Mouse (Mus musculus) liver, embryonic 16.5 days (tissue): ENCODE data around the gene Gucy2c. TPM values are rescaled to one million over a fixed set of nuclear protein-coding genes. Genes with fewer than 3 reads are reported as not detected.

Experiments used
- ATAC-seq: fragments of 200-750 bp; cut with Nextera tagmentation; 2 replicates; pipeline ENCODE4 v1.8.0; 2017; ENCODE audit warnings: low read depth, mild to moderate bottlenecking, moderate number of reproducible peaks, moderate library complexity
- H3K27ac ChIP-seq: fragments of 300-500 bp; sonication (generic); 2 replicates; pipeline ENCODE4 v1.5.1; 2014; ENCODE audit warnings: mild to moderate bottlenecking, low read length
- H3K27me3 ChIP-seq: fragments of 300-500 bp; sonication (generic); 2 replicates; pipeline ENCODE4 v1.6.1; 2014; ENCODE audit warnings: low read depth, low read length, mixed read lengths; ENCODE audit not compliant: control insufficient read depth, insufficient read depth
- H3K36me3 ChIP-seq: fragments of 300-500 bp; sonication (generic); 2 replicates; pipeline ENCODE4 v1.6.1; 2014; ENCODE audit warnings: mild to moderate bottlenecking; ENCODE audit not compliant: control insufficient read depth, insufficient read depth
- H3K4me1 ChIP-seq: fragments of 300-500 bp; sonication (generic); 2 replicates; pipeline ENCODE4 v1.6.1; 2014; ENCODE audit warnings: low read depth, low read length, mixed read lengths; ENCODE audit not compliant: control insufficient read depth
- H3K4me2 ChIP-seq: fragments of 300-500 bp; sonication (generic); 2 replicates; pipeline ENCODE4 v1.6.1; 2014; ENCODE audit warnings: low read depth, low read length, mixed read lengths
- H3K4me3 ChIP-seq: fragments of 300-500 bp; sonication (generic); 2 replicates; pipeline ENCODE4 v1.5.1; 2014; ENCODE audit warnings: low read depth, mild to moderate bottlenecking, low read length
- H3K9ac ChIP-seq: fragments of 300-500 bp; sonication (generic); 2 replicates; pipeline ENCODE4 v1.6.1; 2014; ENCODE audit warnings: low read depth, low read length
- H3K9me3 ChIP-seq: fragments of 300-500 bp; sonication (generic); replicated peaks from 2 replicates; pipeline ENCODE4 v1.6.1; 2016; ENCODE audit warnings: low read length; ENCODE audit not compliant: control insufficient read depth
- WGBS: fragments of 180-500 bp; shearing (Covaris S2); extraction: QIAGEN DNeasy Blood & Tissue Kit; methylation state at CpG from one replicate; pipeline ENCODE4 v1.1.7; 2014; ENCODE audit not compliant: insufficient replicate concordance; 5-methylcytosine and 5-hydroxymethylcytosine counted together
- polyA plus RNA-seq: library from polyadenylated mRNA; unstranded; fragments of >200 nt; fragmentation: Nextera tagmentation; extraction: Ambion mirVana; gene quantifications from 2 replicates; pipeline ENCODE4 v1.2.1, GENCODE M21; 2015

The Gucy2c gene
- polyA plus RNA-seq, 1 experiment from 2014 or later = 0.60 TPM

DNA sequence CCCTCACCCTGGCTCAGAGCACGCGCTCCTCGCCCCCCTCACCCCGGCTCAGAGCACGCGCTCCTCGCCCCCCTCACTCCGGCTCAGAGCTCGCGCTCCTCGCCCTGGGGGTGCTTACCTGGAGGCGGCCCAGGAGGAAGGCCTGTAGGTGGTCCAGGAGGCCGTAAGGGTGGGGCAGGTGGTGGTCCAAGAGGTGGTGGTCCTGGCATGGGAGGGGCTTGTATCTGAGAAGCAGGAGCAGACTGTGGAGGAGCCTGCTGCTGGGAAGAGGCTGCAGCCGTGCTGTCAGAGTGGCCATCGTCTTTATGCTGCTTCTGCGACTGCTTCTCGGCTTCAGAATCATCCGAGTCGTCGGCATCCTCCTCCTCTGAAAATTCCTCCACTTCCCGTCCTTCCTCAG, 35.3 kb upstream of the Gucy2c start:
- H3K9ac ChIP-seq = no peak overlapping the region
- H3K27ac ChIP-seq = no peak overlapping the region
- no peak overlapping the region for H3K4me3 ChIP-seq
- H3K4me1 ChIP-seq = no peaks in the 10 kb centered on the region
- H3K27me3 ChIP-seq = no peaks in the 10 kb centered on the region
- no peaks in the 10 kb centered on the region for H3K9me3 ChIP-seq
- 92% methylated on average over 21 of the region's 21 CpGs for WGBS
- no peak for ATAC-seq
- peaks cover 89% of the 10 kb centered on the region for H3K36me3 ChIP-seq
- H3K4me2 ChIP-seq = no peak overlapping the region

DNA sequence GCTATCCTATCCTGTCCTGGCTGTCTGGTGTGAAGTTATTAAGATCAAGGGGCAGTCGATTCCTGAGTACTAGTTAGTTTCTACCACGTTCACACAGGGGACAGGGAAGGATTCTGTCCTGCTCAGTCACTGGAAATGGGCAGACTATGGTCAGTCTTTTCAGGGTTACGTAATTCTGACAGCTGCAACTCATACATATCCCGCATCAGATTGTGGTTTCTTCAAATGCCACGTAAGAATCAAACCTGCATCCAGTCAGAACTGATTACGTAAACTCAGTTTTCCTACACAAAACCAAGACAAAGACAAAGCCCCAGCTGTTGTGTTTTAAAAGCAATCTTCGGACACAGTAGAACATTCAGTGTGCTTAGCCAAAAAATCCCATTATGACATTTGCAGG, 33.8 kb upstream of the Gucy2c start:
- Histone ChIP-seq H3K9ac (no peak overlapping the region), H3K27ac (no peak overlapping the region), H3K9me3 (no peaks in the 10 kb centered on the region), H3K36me3 (peaks cover 79% of the 10 kb centered on the region), H3K4me3 (no peak overlapping the region), H3K4me1 (peaks cover 4% of the 10 kb centered on the region), H3K4me2 (no peak overlapping the region), H3K27me3 (no peaks in the 10 kb centered on the region)
- WGBS = 85% methylated on average over 7 of the region's 7 CpGs
- no peak for ATAC-seq

DNA sequence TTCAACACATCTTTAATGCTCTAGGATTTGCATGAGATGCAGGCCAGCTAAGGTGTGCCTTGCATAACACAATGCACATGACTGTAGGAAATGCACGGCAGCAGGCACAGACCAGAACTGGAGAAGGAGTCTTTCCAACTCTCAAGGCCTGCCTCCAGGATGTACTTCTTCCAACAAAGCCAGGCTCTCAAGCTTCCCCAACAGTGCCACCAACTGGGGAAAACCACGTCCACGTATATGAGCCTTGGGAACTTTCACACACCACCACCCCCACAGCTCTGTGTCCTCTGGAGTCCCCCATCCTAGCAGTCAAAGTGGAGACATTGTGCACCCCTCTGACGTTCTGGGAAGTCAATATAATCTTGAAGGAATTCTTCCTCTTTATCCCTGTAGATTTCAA, 31.6 kb upstream of the Gucy2c start:
- no peak overlapping the region for H3K4me3 ChIP-seq
- no peak for ATAC-seq
- WGBS = 42% methylated on average over 4 of the region's 4 CpGs
- peaks cover 57% of the 10 kb centered on the region for H3K36me3 ChIP-seq
- no peak overlapping the region for H3K27ac ChIP-seq
- no peak overlapping the region for H3K4me2 ChIP-seq
- no peaks in the 10 kb centered on the region for H3K27me3 ChIP-seq
- no peak overlapping the region for H3K9ac ChIP-seq
- H3K9me3 ChIP-seq = no peaks in the 10 kb centered on the region
- H3K4me1 ChIP-seq = peaks cover 16% of the 10 kb centered on the region

DNA sequence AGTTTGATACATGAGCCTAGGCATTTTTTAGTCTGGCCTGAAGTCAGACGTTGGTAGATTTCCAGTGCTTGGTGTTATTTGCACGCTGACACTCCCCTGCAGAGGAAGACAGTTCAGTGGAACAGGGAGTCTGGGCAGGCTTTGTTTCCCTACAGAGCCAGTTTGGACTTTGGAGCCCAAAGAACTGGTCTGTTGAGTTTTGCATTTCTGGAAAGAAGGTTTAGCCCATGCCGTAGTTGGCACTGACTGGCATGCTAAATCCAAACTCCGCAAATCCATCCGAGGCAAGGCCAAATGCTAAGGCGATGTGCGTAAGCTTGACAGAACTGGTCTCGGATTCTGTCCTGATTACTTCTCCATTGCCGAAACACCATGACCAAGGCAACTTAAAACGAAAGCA, 29.6 kb upstream of the Gucy2c start:
- no peak overlapping the region for H3K9ac ChIP-seq
- H3K4me1 ChIP-seq = peaks cover 31% of the 10 kb centered on the region
- no peaks in the 10 kb centered on the region for H3K27me3 ChIP-seq
- ATAC-seq = no peak
- no peak overlapping the region for H3K27ac ChIP-seq
- 82% methylated on average over 10 of the region's 10 CpGs for WGBS
- H3K9me3 ChIP-seq = no peaks in the 10 kb centered on the region
- H3K4me3 ChIP-seq = no peak overlapping the region
- no peak overlapping the region for H3K4me2 ChIP-seq
- H3K36me3 ChIP-seq = peaks cover 40% of the 10 kb centered on the region

DNA sequence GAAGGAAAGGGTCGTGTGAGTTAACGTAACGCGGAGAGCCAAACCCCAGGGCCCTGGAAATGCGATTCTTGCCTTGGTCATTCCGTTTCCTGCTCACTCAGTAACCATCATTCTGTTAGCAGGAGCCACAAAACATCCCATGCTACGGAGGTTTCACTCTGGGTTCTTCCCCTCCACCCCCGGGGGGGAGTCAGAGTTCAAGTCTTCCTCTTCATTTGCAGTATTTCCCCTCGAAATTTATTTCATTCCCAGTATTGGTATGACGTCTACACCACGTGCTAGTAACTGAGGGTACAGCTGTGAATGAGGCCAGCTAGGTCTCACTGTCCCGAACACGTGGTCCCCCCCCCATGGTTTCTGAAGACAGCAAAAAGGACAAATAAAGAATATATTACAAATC, 28.1 kb upstream of the Gucy2c start:
- WGBS = 29% methylated on average over 13 of the region's 13 CpGs
- Histone ChIP-seq H3K27me3 (no peaks in the 10 kb centered on the region), H3K4me1 (peaks cover 40% of the 10 kb centered on the region), H3K9me3 (no peaks in the 10 kb centered on the region), H3K4me3 (peak overlapping the region; percentile 91), H3K4me2 (peak overlapping the region; percentile 86), H3K9ac (peak overlapping the region; percentile 92), H3K27ac (peak overlapping the region; percentile 89; the same call in 1 of the 2 replicates), H3K36me3 (peaks cover 28% of the 10 kb centered on the region)
- ATAC-seq = no peak

DNA sequence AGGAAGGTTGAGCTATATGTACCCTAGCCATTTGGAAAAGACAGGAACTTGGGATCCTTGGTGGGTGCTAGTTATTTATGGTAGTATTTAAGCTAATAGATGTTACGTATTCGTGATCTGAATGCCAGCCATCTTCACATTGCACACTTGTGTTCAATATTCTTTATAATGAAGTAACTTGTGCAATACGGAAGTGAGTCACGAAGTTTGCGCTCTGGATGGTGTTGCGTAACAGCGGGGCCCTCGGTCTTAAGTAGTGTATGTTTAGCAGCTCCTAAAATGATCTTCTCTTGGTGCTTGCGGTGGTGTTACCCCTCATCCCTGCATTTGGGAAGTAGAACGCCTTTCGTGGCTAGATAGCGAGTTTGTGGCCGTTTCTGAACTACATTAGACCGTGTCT, 27.5 kb upstream of the Gucy2c start:
- 1% methylated on average over 14 of the region's 14 CpGs for WGBS

DNA sequence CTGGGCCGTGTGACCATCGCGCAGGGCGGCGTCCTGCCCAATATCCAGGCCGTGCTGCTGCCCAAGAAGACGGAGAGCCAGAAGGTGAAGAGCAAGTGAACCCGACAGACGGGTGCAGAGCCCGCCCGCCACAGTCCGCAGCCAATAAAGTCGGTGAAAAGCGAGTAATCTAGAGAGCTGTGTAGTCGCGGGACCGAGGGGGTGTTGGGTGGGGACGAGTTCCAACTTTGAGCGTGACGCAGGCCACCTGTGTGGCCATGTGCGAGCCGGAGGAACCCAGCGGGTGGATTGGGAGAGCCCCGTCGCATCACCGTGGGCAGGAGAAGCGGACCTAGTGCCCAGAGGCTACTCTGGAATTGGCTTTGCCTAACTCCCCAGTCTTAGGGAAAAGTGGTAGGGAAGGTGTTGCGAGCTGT, 27.1 kb upstream of the Gucy2c start:
- Histone ChIP-seq H3K27ac (peak overlapping the region; percentile 89), H3K4me2 (peak overlapping the region; percentile 86), H3K9ac (peak overlapping the region; percentile 92), H3K9me3 (no peaks in the 10 kb centered on the region), H3K4me1 (peaks cover 42% of the 10 kb centered on the region), H3K36me3 (peaks cover 18% of the 10 kb centered on the region), H3K27me3 (no peaks in the 10 kb centered on the region), H3K4me3 (peak overlapping the region; percentile 91)
- 0% methylated on average over 27 of the region's 28 CpGs for WGBS
- peak; percentile 12 for ATAC-seq

More for the DNA sequence above, 27.5 kb upstream of the Gucy2c start:
- no peak for ATAC-seq
- peak overlapping the region; percentile 86 for H3K4me2 ChIP-seq
- H3K4me1 ChIP-seq = peaks cover 42% of the 10 kb centered on the region
- no peaks in the 10 kb centered on the region for H3K9me3 ChIP-seq
- no peaks in the 10 kb centered on the region for H3K27me3 ChIP-seq
- H3K36me3 ChIP-seq = peaks cover 22% of the 10 kb centered on the region
- peak overlapping the region; percentile 92 for H3K9ac ChIP-seq
- H3K27ac ChIP-seq = peak overlapping the region; percentile 89
- H3K4me3 ChIP-seq = peak overlapping the region; percentile 91

DNA sequence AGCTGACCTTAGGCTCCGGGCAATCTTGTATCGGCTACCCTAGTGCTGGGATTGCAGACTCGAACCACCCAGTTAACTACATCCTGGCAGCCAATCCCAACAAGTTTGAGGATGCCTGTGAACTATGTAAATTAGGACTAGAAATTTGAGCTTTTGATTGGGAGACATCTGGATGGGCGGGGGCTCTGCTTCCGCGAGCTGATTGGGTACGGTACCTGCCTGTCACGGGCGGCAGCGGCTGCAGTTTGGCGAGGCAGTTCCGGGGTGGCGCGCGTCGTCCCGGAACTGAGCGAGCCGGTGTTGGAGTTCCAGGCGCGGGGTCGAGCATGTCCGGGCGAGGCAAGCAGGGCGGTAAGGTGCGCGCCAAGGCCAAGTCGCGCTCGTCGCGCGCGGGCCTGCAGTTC, 26.5 kb upstream of the Gucy2c start, which contains the start of gene H2afj:
Gene H2afj, plus strand, starts transcription at position 231 of the 404 bp plus-strand sequence.
- ATAC-seq = peak; percentile 78
- H3K9ac ChIP-seq = peak within 1 kb of the TSS; percentile 92
- peaks cover 45% of the 10 kb centered on the region for H3K4me1 ChIP-seq
- WGBS = under 1% methylated on average over 34 of the region's 34 CpGs
- no peaks in the 10 kb centered on the region for H3K27me3 ChIP-seq
- peak within 1 kb of the TSS; percentile 91 for H3K27ac ChIP-seq
- H3K4me2 ChIP-seq = peak within 1 kb of the TSS; percentile 86
- H3K4me3 ChIP-seq = peak within 1 kb of the TSS; percentile 91
- peaks cover 13% of the 10 kb centered on the region for H3K36me3 ChIP-seq
- no peaks in the 10 kb centered on the region for H3K9me3 ChIP-seq

DNA sequence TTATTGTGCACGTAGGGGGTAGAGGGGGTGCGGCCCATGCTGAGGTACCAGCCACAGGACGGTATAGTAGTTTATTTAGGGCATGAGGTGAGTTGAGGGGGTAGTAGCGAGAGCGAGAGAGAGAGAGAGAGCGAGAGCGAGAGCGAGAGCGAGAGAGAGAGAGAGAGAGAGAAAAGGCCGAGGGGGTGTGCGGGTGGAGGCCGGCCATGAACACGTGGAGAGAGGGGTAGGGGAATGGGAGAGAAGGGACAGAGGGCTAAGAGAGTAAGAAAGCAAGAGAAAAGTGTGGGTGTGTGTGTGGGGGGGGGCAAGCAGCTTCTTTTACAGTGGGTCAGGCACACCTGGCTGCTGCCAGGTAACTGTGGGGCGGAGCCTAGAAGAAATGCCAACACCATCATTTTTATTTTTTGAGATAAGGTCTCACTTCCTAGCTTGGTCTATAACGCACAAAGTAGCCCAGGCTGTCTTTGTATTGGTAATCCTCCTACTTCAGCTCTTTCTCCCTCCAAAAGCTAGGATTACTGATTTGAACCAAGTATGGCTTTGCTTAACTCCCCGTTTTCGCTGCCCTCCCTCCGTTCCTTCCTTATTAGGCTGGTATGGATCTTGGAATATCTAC, 25.9 kb upstream of the Gucy2c start:
- WGBS = 46% methylated on average over 18 of the region's 18 CpGs
- ATAC-seq = no peak
- Histone ChIP-seq H3K27me3 (no peaks in the 10 kb centered on the region), H3K9ac (peak overlapping the region; percentile 62), H3K4me2 (peak overlapping the region; percentile 77), H3K4me1 (peaks cover 48% of the 10 kb centered on the region), H3K4me3 (peak overlapping the region; percentile 91), H3K36me3 (peaks cover 11% of the 10 kb centered on the region), H3K9me3 (no peaks in the 10 kb centered on the region), H3K27ac (peak overlapping the region; percentile 91)
